In genomic region chr4:31727498-31728148, GRCm38 (mm10) we compare ENCODE assay signal across 26 mouse cellular contexts.
DNase-seq lines count a peak whose midpoint lies in the region; ATAC-seq and TF ChIP-seq lines count a peak whose summit lies in the region.
"Had no signal": no experiment of that assay in that cellular context is flagged by ENCODE, and none has a peak within 500 bp of the region (broad histone marks: within the 10 kb centered on the region; RNA-seq: fewer than 3 reads in every experiment).

No protein-coding gene starts in this region.

- H3K4me2 ChIP-seq in hindbrain, embryonic 11.5 days (replicated peaks; ENCODE audit: low read depth, low read length) = no peak overlapping the region
- H3K4me2 ChIP-seq in hindbrain, postnatal 0 days (ENCODE audit: low read depth, low read length) = no peak overlapping the region
- H3K4me2 ChIP-seq in neural tube, embryonic 11.5 days (ENCODE audit: low read depth) = no peak overlapping the region
- H3K4me2 ChIP-seq in neural tube, embryonic 15.5 days = no peak overlapping the region
- H3K4me2 ChIP-seq in hindbrain, embryonic 14.5 days (replicated peaks) = no peak overlapping the region
- H3K4me2 ChIP-seq: heart, embryonic 11.5 days; kidney, embryonic 15.5 days; limb, embryonic 13.5 days; liver, embryonic 12.5 days; neural tube, embryonic 12.5 days had no signal

- H3K36me3 ChIP-seq in hindbrain, embryonic 11.5 days (ENCODE audit: control insufficient read depth, insufficient read depth, low read length) = no peaks in the 10 kb centered on the region
- H3K36me3 ChIP-seq in hindbrain, postnatal 0 days (ENCODE audit: insufficient read depth, low read length) = no peaks in the 10 kb centered on the region
- no peaks in the 10 kb centered on the region for H3K36me3 ChIP-seq in neural tube, embryonic 11.5 days (ENCODE audit: control insufficient read depth, insufficient read depth, low read length)
- H3K36me3 ChIP-seq in neural tube, embryonic 15.5 days = no peaks in the 10 kb centered on the region
- H3K36me3 ChIP-seq in hindbrain, embryonic 14.5 days (replicated peaks; ENCODE audit: control insufficient read depth, insufficient read depth) = no peaks in the 10 kb centered on the region
- H3K36me3 ChIP-seq: embryonic facial prominence, embryonic 10.5 days; kidney, embryonic 15.5 days; limb, embryonic 13.5 days; liver, embryonic 12.5 days; neural tube, embryonic 12.5 days had no signal

- peak; percentile 75 for ATAC-seq in hindbrain, embryonic 11.5 days (ENCODE audit: low FRiP score)
- ATAC-seq in hindbrain, postnatal 0 days = no peak
- ATAC-seq in neural tube, embryonic 11.5 days (ENCODE audit: insufficient read depth, low FRiP score, low TSS enrichment) = peak; percentile 53; the same call in 1 of the 2 replicates
- ATAC-seq in neural tube, embryonic 15.5 days (ENCODE audit: low FRiP score) = no peak
- 0 out of 2 replicates have a peak, but pooled peaks have one; percentile 31 for ATAC-seq in hindbrain, embryonic 14.5 days (ENCODE audit: low FRiP score)
- ATAC-seq: liver, embryonic 12.5 days had no signal

- no peak for DNase-seq in hindbrain, embryonic 11.5 days (ENCODE audit: low spot score)
- DNase-seq in hindbrain, postnatal 0 days (ENCODE audit: low spot score) = no peak
- DNase-seq in neural tube, embryonic 11.5 days (ENCODE audit: low spot score) = no peak
- no peak for DNase-seq in hindbrain, embryonic 14.5 days (ENCODE audit: low spot score)
- no peak for DNase-seq in right cerebral cortex, postnatal 36 days (ENCODE audit: low spot score in 2 of 2)
- DNase-seq in spleen, adult 18-20 months = no peak
- DNase-seq: adrenal gland, postnatal 25 days; cerebellum, adult 11 months; cerebellum, postnatal 10 days; gastrocnemius, postnatal 14 days; heart, adult 11 months; kidney, adult 11 months; kidney, postnatal 4 days; lung, adult 18-20 months; lung, postnatal 14 days; retina, postnatal 1 day; right cerebral cortex, postnatal 25 days; thymus, adult 18-20 months; thymus, postnatal 36 days had no signal

- no peak overlapping the region for H3K27ac ChIP-seq in hindbrain, embryonic 11.5 days (ENCODE audit: low read depth, low read length)
- H3K27ac ChIP-seq in hindbrain, postnatal 0 days = no peak overlapping the region
- no peak overlapping the region for H3K27ac ChIP-seq in neural tube, embryonic 11.5 days (ENCODE audit: low read depth, low read length)
- H3K27ac ChIP-seq in neural tube, embryonic 15.5 days (replicated peaks) = no peak overlapping the region
- H3K27ac ChIP-seq in hindbrain, embryonic 14.5 days = no peak overlapping the region
- H3K27ac ChIP-seq: embryonic facial prominence, embryonic 10.5 days; kidney, embryonic 15.5 days; limb, embryonic 13.5 days; liver, embryonic 12.5 days; neural tube, embryonic 12.5 days had no signal

- peaks cover 3% of the 10 kb centered on the region; the same call in 1 of the 2 replicates for H3K4me1 ChIP-seq in hindbrain, embryonic 11.5 days (replicated peaks; ENCODE audit: control insufficient read depth, insufficient read depth, low read length)
- no peaks in the 10 kb centered on the region for H3K4me1 ChIP-seq in hindbrain, postnatal 0 days (ENCODE audit: insufficient read depth, low read length)
- no peaks in the 10 kb centered on the region for H3K4me1 ChIP-seq in neural tube, embryonic 11.5 days (ENCODE audit: control insufficient read depth, insufficient read depth, low read length)
- H3K4me1 ChIP-seq in neural tube, embryonic 15.5 days = no peaks in the 10 kb centered on the region
- no peaks in the 10 kb centered on the region for H3K4me1 ChIP-seq in hindbrain, embryonic 14.5 days (replicated peaks; ENCODE audit: control insufficient read depth, insufficient read depth, low read length)
- H3K4me1 ChIP-seq: embryonic facial prominence, embryonic 10.5 days; kidney, embryonic 15.5 days; liver, embryonic 12.5 days; neural tube, embryonic 12.5 days had no signal

- H3K9me3 ChIP-seq in hindbrain, embryonic 11.5 days (ENCODE audit: control insufficient read depth, low read length) = no peaks in the 10 kb centered on the region
- H3K9me3 ChIP-seq in hindbrain, postnatal 0 days (ENCODE audit: low read length) = no peaks in the 10 kb centered on the region
- no peaks in the 10 kb centered on the region for H3K9me3 ChIP-seq in neural tube, embryonic 11.5 days (ENCODE audit: control insufficient read depth, low read length)
- no peaks in the 10 kb centered on the region for H3K9me3 ChIP-seq in neural tube, embryonic 15.5 days (replicated peaks)
- H3K9me3 ChIP-seq in hindbrain, embryonic 14.5 days (ENCODE audit: control insufficient read depth, low read length) = no peaks in the 10 kb centered on the region
- H3K9me3 ChIP-seq: embryonic facial prominence, embryonic 10.5 days; kidney, embryonic 15.5 days; limb, embryonic 13.5 days; liver, embryonic 12.5 days; neural tube, embryonic 12.5 days had no signal

- H3K4me3 ChIP-seq in hindbrain, embryonic 11.5 days (ENCODE audit: low read depth, low read length) = no peak overlapping the region
- H3K4me3 ChIP-seq in hindbrain, postnatal 0 days (ENCODE audit: low read length) = no peak overlapping the region
- H3K4me3 ChIP-seq in neural tube, embryonic 11.5 days (ENCODE audit: low read depth, low read length) = no peak overlapping the region
- H3K4me3 ChIP-seq in neural tube, embryonic 15.5 days (replicated peaks) = no peak overlapping the region
- no peak overlapping the region for H3K4me3 ChIP-seq in hindbrain, embryonic 14.5 days (replicated peaks; ENCODE audit: low read length)
- H3K4me3 ChIP-seq: embryonic facial prominence, embryonic 10.5 days; kidney, embryonic 15.5 days; limb, embryonic 13.5 days; liver, embryonic 12.5 days; neural tube, embryonic 12.5 days had no signal

- no peak overlapping the region for H3K9ac ChIP-seq in hindbrain, embryonic 11.5 days (ENCODE audit: low read depth, low read length)
- no peak overlapping the region for H3K9ac ChIP-seq in hindbrain, postnatal 0 days (replicated peaks; ENCODE audit: low read length)
- H3K9ac ChIP-seq in neural tube, embryonic 11.5 days (ENCODE audit: low read length) = no peak overlapping the region
- H3K9ac ChIP-seq in neural tube, embryonic 15.5 days (replicated peaks) = no peak overlapping the region
- H3K9ac ChIP-seq in hindbrain, embryonic 14.5 days = no peak overlapping the region
- H3K9ac ChIP-seq: kidney, embryonic 15.5 days; limb, embryonic 13.5 days; liver, embryonic 12.5 days; neural tube, embryonic 12.5 days had no signal

- no peak for TF ChIP-seq CTCF in hindbrain, postnatal 0 days (IDR thresholded peaks at IDR 0.05; ENCODE audit: low read depth)

- WGBS in hindbrain, embryonic 11.5 days = 66% methylated on average over 9 of the region's 9 CpGs
- WGBS in hindbrain, postnatal 0 days = 45% methylated on average over 9 of the region's 9 CpGs
- WGBS in neural tube, embryonic 11.5 days = 70% methylated on average over 9 of the region's 9 CpGs
- 40% methylated on average over 9 of the region's 9 CpGs for WGBS in neural tube, embryonic 15.5 days
- 50% methylated on average over 9 of the region's 9 CpGs for WGBS in hindbrain, embryonic 14.5 days

- no peaks in the 10 kb centered on the region for H3K27me3 ChIP-seq in hindbrain, embryonic 11.5 days (ENCODE audit: control insufficient read depth, insufficient read depth, low read length)
- H3K27me3 ChIP-seq in hindbrain, postnatal 0 days (ENCODE audit: insufficient read depth, low read length) = no peaks in the 10 kb centered on the region
- no peaks in the 10 kb centered on the region for H3K27me3 ChIP-seq in neural tube, embryonic 11.5 days (ENCODE audit: control insufficient read depth, insufficient read depth, low read length)
- H3K27me3 ChIP-seq in neural tube, embryonic 15.5 days (replicated peaks) = no peaks in the 10 kb centered on the region
- H3K27me3 ChIP-seq in hindbrain, embryonic 14.5 days (ENCODE audit: control insufficient read depth, insufficient read depth, low read length) = no peaks in the 10 kb centered on the region
- H3K27me3 ChIP-seq: kidney, embryonic 15.5 days; limb, embryonic 13.5 days; liver, embryonic 12.5 days; neural tube, embryonic 12.5 days had no signal

Comparison
In these comparisons a context has a peak if more than half of its experiments do, and no peak if none do; other contexts are left out.
1. ATAC-seq: peak in hindbrain, embryonic 11.5 days (single experiment), neural tube, embryonic 11.5 days (single experiment) and hindbrain, embryonic 14.5 days (single experiment); none in hindbrain, postnatal 0 days (single experiment) and neural tube, embryonic 15.5 days (single experiment).